46 mouse cellular contexts compared by ENCODE assay signal in the genomic region with DNA sequence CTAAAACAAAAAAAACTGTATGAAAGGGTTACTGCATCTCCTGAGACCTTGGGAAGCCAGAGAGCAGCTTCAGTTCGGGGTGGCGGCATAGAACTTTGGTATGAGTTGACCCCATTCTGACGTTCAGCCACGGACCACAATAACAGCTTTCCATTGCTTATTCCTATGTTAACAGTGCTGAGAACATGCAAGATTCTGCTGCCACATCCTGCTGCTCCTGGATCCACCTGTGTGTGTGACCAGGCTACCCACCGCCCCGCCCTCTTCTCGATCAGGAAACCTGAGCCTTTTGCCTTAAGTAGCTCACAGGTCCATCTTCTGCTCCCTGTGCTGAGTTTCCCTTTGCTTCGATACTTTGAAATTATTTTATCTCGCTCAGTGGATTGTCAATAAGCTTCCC. TPM values are rescaled to one million over a fixed set of nuclear protein-coding genes. Genes with fewer than 3 reads are reported as not detected.
"Had no signal": no experiment of that assay in that cellular context is flagged by ENCODE, and none has a peak within 500 bp of the region (broad histone marks: within the 10 kb centered on the region; RNA-seq: fewer than 3 reads in every experiment).

No protein-coding gene starts in this region.

- H3K4me2 ChIP-seq: heart, embryonic 11.5 days; heart, embryonic 12.5 days; heart, embryonic 13.5 days; heart, embryonic 15.5 days; hindbrain, embryonic 12.5 days; hindbrain, embryonic 13.5 days; hindbrain, embryonic 14.5 days; hindbrain, embryonic 15.5 days; intestine, embryonic 15.5 days; kidney, embryonic 15.5 days had no signal

- H3K9ac ChIP-seq: heart, embryonic 12.5 days; heart, embryonic 13.5 days; heart, embryonic 15.5 days; hindbrain, embryonic 12.5 days; hindbrain, embryonic 13.5 days; hindbrain, embryonic 14.5 days; hindbrain, embryonic 15.5 days; intestine, embryonic 15.5 days; kidney, embryonic 15.5 days had no signal

- H3K4me1 ChIP-seq: hindbrain, embryonic 13.5 days; hindbrain, embryonic 15.5 days had no signal

- ATAC-seq: hindbrain, embryonic 16.5 days; hindbrain, postnatal 0 days; inflammation-experienced regulatory T-cells, adult 6 months; intestine, embryonic 15.5 days; intestine, embryonic 16.5 days; intestine, postnatal 0 days had no signal

- H3K4me3 ChIP-seq: heart, embryonic 10.5 days; heart, embryonic 12.5 days; heart, embryonic 13.5 days; heart, embryonic 15.5 days; hindbrain, embryonic 10.5 days; hindbrain, embryonic 12.5 days; hindbrain, embryonic 13.5 days; hindbrain, embryonic 15.5 days; intestine, embryonic 15.5 days; kidney, embryonic 15.5 days; layer of hippocampus, adult 2 months had no signal

- H3K27ac ChIP-seq: heart, embryonic 10.5 days; heart, embryonic 13.5 days; heart, embryonic 15.5 days; hindbrain, embryonic 10.5 days; hindbrain, embryonic 12.5 days; hindbrain, embryonic 13.5 days; hindbrain, embryonic 14.5 days; hindbrain, embryonic 15.5 days; hindbrain, postnatal 0 days; intestine, embryonic 15.5 days; kidney, embryonic 15.5 days; kidney, postnatal 0 days; layer of hippocampus, adult 2 months had no signal

- H3K36me3 ChIP-seq: heart, embryonic 10.5 days; heart, embryonic 12.5 days; heart, embryonic 13.5 days; heart, embryonic 15.5 days; hindbrain, embryonic 10.5 days; hindbrain, embryonic 12.5 days; hindbrain, embryonic 13.5 days; hindbrain, embryonic 15.5 days; intestine, embryonic 15.5 days; kidney, embryonic 15.5 days had no signal

- H3K27me3 ChIP-seq: heart, embryonic 15.5 days; hindbrain, embryonic 12.5 days; hindbrain, embryonic 13.5 days; hindbrain, embryonic 15.5 days; intestine, embryonic 15.5 days; kidney, embryonic 15.5 days had no signal

- H3K9me3 ChIP-seq: heart, embryonic 10.5 days; heart, embryonic 12.5 days; heart, embryonic 13.5 days; heart, embryonic 15.5 days; hindbrain, embryonic 10.5 days; hindbrain, embryonic 12.5 days; hindbrain, embryonic 13.5 days; hindbrain, embryonic 15.5 days; intestine, embryonic 15.5 days; kidney, embryonic 15.5 days had no signal

- DNase-seq: heart, postnatal 10 days; heart, postnatal 14 days; heart, postnatal 36 days; heart, postnatal 4 days; kidney, adult 11 months; kidney, adult 18-20 months; kidney, adult 2 months; kidney, adult 8-10 months; kidney, adult 9 months; kidney, postnatal 10 days; kidney, postnatal 14 days; kidney, postnatal 25 days; kidney, postnatal 36 days; kidney, postnatal 4 days; layer of hippocampus, adult 9-11 months; layer of hippocampus, postnatal 36 days had no signal

RNA-seq across cellular contexts. Expression of gene Tmem213, which starts 3.1 kb away (rescaled TPM):
- total RNA-seq: heart, postnatal 10 days; heart, postnatal 14 days; heart, postnatal 25 days; heart, postnatal 36 days; heart, postnatal 4 days; hematopoietic stem cell, adult 5-6 weeks; hindbrain, postnatal 0 days; layer of hippocampus, adult 18-20 months; layer of hippocampus, adult 2 months; layer of hippocampus, adult 8-10 months; layer of hippocampus, postnatal 10 days; layer of hippocampus, postnatal 14 days; layer of hippocampus, postnatal 25 days; layer of hippocampus, postnatal 36 days had no signal
- polyA plus RNA-seq: heart, embryonic 10.5 days; heart, embryonic 11.5 days; heart, embryonic 12.5 days; heart, embryonic 13.5 days; heart, embryonic 14.5 days; heart, postnatal 0 days; hindbrain, embryonic 10.5 days; hindbrain, embryonic 11.5 days; hindbrain, embryonic 12.5 days; hindbrain, embryonic 13.5 days; hindbrain, embryonic 14.5 days; hindbrain, embryonic 15.5 days; hindbrain, embryonic 16.5 days; hindbrain, postnatal 0 days; inflammation-experienced regulatory T-cells, adult 6 months; intestine, embryonic 15.5 days; intestine, embryonic 16.5 days; intestine, postnatal 0 days; large intestine, adult 2 months had no signal

RNA-seq across cellular contexts. Expression of gene Atp6v0a4, which starts 18.5 kb away (rescaled TPM):
- total RNA-seq: hematopoietic stem cell, adult 5-6 weeks had no signal
- polyA plus RNA-seq: heart, embryonic 10.5 days; hindbrain, embryonic 10.5 days; hindbrain, embryonic 11.5 days; inflammation-experienced regulatory T-cells, adult 6 months had no signal

RNA-seq across cellular contexts. Expression of gene Svopl, which starts 59.1 kb away (rescaled TPM):
- total RNA-seq: hematopoietic stem cell, adult 5-6 weeks; hindbrain, postnatal 0 days had no signal
